Mouse (Mus musculus) kidney, embryonic 15.5 days (tissue): ENCODE measurements at regions not wholly inside any gene's neighbourhood (a gene's known extent, or its start where the extent isn't known, plus 50 kb on each side); places are given as distances from the start of the nearest gene placed in this dataset.

Source experiments
- ATAC-seq: fragments of 200-750 bp; cut with Nextera tagmentation; replicated peaks from 2 replicates; pipeline ENCODE4 v1.8.0; 2017; ENCODE audit warnings: moderate TSS enrichment; ENCODE audit not compliant: low FRiP score
- H3K27ac ChIP-seq: fragments of 300-500 bp; sonication (generic); 2 replicates; pipeline ENCODE4 v1.5.1; 2015; ENCODE audit warnings: mild to moderate bottlenecking, inconsistent platforms
- H3K27me3 ChIP-seq: fragments of 300-500 bp; sonication (generic); 2 replicates; pipeline ENCODE4 v1.6.1; 2015; ENCODE audit warnings: inconsistent platforms
- H3K36me3 ChIP-seq: fragments of 300-500 bp; sonication (generic); 2 replicates; pipeline ENCODE4 v1.6.1; 2015; ENCODE audit warnings: inconsistent platforms
- H3K4me1 ChIP-seq: fragments of 300-500 bp; sonication (generic); 2 replicates; pipeline ENCODE4 v1.6.1; 2015; ENCODE audit warnings: inconsistent platforms
- H3K4me2 ChIP-seq: fragments of 300-500 bp; sonication (generic); 2 replicates; pipeline ENCODE4 v1.6.1; 2015; ENCODE audit warnings: moderate library complexity, mild to moderate bottlenecking, inconsistent platforms
- H3K4me3 ChIP-seq: fragments of 300-500 bp; sonication (generic); replicated peaks from 2 replicates; pipeline ENCODE4 v1.5.1; 2015; ENCODE audit warnings: mild to moderate bottlenecking, inconsistent platforms
- H3K9ac ChIP-seq: fragments of 300-500 bp; sonication (generic); 2 replicates; pipeline ENCODE4 v1.6.1; 2015; ENCODE audit warnings: mild to moderate bottlenecking, inconsistent platforms
- H3K9me3 ChIP-seq: fragments of 300-500 bp; sonication (generic); replicated peaks from 2 replicates; pipeline ENCODE4 v1.6.1; 2016; ENCODE audit warnings: inconsistent platforms
- WGBS: fragments of 180-500 bp; shearing (Covaris S2); methylation state at CpG from one replicate; pipeline ENCODE4 v1.1.7; 2015; ENCODE audit warnings: mixed read lengths; 5-methylcytosine and 5-hydroxymethylcytosine counted together

GRCm38 (mm10) chr6:108008323-108008722, 56.5 kb upstream of the Setmar start:
- Histone ChIP-seq H3K9ac (no peak overlapping the region), H3K4me3 (no peak overlapping the region), H3K36me3 (no peaks in the 10 kb centered on the region), H3K4me1 (no peaks in the 10 kb centered on the region), H3K4me2 (no peak overlapping the region), H3K27me3 (no peaks in the 10 kb centered on the region), H3K27ac (no peak overlapping the region), H3K9me3 (no peaks in the 10 kb centered on the region)
- WGBS = 28% methylated on average over 1 of the region's 1 CpGs
- ATAC-seq = no peak
